Mouse (Mus musculus): ENCODE data around the gene Uba52.
"Not testable (repeated sequence)": the region's sequence is repeated elsewhere in the genome, so short reads cannot be mapped to it uniquely, and the experiment has no call there.

Gene Uba52

DNA sequence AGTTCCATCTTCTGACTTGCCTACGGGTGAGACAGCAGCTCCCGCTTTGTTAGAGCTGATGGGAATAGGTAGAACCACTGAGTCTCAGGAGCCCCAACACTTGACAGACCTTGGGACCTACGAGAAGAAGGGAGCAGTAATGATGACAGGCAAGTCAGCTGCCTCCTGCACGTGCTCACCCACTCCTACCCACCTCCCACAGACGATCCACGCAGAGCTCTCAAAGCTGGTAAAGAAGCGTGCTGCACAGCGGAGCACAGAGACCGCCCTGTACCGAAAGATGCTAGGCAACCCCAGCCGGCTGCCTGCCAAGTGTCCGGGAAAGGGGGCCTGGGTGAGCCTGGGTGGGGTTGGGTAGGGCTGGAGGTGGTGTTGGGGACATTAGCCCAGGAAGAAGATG, 23.7 kb upstream of the Uba52 start:
- DNase-seq (ENCODE audit: low spot score in 2 of 2) = no peak

DNA sequence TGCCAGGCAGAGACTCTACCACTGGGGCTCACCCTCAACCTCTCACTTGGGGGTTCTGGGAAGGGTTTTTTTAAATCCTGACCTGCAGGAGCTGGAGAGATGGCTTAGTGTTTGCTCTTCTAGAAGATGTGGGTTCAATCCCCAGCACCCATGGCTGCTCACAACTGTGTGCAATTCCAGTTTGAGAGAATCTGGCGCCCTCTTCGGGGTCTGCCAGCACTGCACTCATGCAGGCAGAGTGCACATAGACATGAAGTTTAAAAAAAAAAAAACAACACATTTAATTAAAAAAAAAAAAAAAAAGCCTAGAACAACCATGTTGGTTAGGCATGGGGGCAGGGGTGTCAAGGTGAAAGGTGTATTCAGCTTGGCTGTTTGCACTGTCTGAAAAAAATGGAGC, 19.7 kb upstream of the Uba52 start:
- no peak for DNase-seq (ENCODE audit: low spot score in 2 of 2)

DNA sequence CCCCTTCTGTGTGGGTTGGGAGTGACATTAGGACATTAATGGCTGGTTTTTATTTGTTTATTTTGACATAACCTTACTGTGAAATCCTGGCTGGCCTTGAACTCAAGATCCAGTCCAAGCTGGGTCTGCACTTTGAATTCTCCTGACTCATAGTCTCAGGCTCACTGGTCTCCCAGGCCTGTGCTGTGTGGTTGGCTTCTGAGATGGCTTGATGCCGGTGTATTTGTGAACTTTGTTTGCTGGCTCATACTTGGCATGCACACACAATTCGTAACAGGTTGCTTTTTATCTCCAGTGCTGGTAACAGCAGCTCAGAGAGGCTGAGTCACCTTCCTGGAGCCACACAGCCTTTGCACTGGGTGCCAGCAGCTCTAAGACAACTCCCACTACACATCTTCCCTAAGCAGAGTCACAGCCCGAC, 19.1 kb upstream of the Uba52 start:
- no peak for DNase-seq (ENCODE audit: low spot score in 2 of 2)

DNA sequence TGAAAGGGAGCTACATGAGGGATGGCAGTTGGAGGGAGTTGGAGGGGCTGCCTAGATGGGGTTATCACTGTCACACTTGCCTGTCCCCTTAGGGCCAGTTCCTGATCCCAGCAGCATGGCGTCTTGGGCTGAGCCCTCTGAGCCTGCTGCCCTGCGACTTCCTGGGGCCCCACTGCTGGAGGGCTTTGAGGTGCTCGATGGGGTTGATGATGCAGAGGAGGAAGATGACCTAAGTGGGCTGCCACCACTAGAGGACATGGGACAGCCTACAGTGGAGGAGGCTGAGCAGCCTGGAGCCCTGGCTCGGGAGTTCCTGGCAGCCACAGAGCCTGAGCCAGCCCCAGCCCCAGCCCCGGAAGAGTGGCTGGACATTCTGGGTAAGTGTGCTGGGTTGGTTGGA, 18.7 kb upstream of the Uba52 start:
- no peak for DNase-seq (ENCODE audit: low spot score in 2 of 2)

DNA sequence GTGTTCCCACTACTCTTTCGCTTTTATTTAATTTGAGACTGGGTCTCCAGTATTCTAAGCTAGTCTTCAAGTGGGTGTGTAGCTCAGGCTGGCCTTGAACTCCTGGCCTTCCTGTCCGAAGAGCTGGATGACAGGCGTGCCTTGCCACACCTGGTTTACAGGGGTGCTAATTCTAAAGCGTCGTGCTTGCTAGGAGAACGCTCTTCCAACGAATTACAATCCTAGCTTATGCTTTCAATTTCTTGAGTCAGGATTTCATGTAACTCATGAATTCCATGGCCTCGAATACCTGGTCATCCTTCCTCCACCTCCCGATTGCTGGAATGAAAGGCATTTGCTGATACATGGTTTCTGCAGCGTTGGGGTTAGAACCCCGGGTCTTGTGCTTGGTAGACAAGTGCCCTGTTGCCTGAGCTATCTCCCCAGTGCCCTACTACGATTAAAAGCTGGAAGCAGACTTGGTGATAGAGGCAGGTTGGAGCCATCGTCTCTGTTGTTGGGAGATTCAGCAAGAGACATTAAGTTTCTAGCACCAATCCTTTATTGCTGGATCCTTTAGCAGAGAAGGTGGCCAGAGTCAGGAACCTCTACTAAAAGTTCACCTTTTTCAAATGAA, 17.7 kb upstream of the Uba52 start:
- DNase-seq (ENCODE audit: low spot score in 2 of 2) = no peak

DNA sequence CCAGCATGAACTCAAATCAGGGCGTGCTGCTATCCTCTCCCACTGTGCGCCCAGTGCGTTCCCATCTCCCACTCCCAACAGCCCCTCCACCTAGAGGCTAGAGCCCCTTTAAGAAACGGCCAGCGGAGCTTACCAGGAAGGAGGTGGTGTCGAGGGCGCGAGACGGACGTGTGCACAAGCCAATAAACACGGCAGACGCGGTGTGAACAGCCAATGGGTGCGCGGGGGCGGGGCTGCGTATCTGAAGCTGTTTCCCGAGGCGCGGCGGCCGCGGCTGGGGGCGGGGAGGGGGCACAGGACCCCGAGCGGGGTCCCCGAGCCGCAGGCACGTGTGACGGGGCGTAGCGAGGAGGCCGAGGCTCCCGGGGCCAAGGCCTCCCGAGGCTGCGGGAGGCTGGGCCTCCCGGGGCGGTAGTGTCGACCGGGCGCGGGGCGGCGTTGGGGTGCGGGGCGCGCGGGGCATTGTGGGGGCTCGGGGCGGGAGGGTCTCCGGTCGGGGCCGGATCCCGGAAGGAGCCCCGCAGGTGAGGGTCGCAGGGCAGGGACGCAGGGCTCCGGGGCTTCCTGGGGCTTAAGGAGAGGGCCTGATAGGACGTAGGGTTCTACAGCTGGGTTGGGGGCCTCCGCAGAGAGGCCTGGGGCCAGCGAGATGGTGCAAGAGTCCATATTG, 17.0 kb upstream of the Uba52 start, which contains the start of the genes Fkbp8 and Kxd1:
Gene Fkbp8, plus strand, starts transcription at position 213 of the 670 bp plus-strand sequence.
Gene Kxd1, minus strand, starts transcription at position 445 of the 670 bp plus-strand sequence.
- peak; percentile 99 to 100 for DNase-seq (ENCODE audit: low spot score in 2 of 2)

DNA sequence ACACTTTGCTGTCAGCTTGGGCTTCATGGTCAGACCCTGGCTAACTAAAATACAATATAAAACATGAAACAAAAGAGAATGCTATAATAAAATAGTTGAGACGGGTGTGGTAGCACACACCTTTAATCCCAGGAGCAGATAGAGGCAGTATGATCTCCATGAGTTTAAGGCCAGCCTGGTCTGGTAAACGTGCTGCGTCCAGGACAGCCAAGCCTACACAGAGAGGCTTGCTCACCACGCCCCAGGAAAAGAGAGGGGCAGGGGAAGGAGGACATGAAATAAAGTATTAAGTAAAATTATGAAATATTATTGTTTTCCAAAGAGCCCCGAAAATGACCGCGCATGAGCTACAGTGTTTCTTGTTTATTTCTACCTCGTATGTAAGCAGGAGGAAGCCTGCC, 16.5 kb upstream of the Uba52 start:
- DNase-seq (ENCODE audit: low spot score in 2 of 2) = no peak

DNA sequence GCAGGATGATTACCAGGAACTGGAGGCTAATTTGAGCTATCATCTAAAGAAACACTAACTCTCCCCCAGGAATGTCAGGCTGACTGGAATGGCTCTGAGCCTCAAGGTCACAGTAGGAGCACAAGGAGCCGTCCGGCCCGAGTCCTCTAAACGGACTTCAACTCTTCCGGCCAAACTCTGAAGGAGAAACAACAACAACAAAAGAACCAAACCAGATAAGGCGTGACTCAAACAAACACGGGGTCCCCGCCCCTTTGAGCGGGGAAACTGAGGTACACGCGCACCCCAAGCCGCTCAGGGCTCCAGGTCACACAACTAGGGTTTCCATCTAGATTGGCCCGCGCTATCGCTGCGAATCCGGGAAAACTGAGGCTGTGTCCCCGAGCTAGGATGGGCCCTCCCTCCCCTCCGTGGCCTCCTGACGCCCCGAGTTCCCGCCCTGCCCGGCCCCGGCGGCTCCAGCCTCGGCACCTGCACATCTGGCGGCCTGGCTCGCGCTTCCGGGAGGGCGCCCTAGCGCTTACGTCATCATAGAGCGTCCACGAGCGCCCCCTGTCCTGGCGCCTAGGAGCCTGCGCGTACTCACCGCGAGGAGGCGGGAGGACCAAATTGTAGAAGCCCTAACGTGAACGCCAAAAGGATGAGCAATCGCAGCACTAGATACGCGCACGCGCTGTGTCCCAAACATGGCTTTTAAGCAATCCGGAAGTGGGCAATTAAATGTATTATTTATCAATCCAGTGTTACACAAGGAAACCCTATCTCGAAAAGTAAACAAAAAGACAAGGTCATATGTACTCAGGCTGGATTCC, 12.2 kb upstream of the Uba52 start:
- peak; percentile 87 to 93 for DNase-seq (ENCODE audit: low spot score in 2 of 2)

DNA sequence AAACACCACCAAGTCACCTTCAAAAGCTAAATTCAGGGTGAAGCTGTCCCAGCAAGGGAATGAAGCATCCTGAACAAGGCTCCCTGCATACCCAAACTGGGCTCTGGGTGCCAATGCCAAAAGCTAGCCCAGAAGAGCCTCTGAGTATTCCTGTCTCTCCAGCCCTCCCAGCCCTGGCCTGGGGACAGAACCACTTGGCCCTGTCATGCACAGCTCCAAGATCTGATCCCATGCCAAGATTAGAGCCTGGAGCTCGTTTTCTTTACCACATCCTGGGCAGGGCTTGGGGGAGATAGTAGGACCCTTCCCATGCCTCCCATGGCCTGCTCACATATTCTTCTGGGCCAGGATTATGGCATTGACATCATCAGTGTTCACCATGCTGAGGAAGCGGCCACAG, 9.0 kb upstream of the Uba52 start:
- DNase-seq (ENCODE audit: low spot score in 2 of 2) = no peak

DNA sequence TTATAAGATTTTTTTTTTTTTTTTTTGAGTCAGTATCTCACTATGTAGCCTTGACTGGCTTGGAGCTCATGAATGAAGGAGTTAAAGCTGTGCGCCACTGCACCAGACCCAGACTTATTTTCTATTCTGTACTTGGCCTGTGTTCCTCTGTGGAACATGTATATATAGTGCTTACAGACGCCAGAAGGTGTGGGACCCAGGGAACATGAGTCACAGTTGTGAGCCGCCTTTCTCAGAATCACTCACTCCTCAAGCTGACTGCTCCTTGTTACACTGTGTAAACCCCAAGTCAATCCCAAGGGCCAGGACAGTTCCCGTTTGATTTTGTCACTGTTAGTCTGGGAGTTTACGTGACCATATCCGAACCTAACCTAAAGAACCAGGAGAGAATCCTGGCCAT, 8.4 kb upstream of the Uba52 start:
- DNase-seq (ENCODE audit: low spot score in 2 of 2) = no peak

DNA sequence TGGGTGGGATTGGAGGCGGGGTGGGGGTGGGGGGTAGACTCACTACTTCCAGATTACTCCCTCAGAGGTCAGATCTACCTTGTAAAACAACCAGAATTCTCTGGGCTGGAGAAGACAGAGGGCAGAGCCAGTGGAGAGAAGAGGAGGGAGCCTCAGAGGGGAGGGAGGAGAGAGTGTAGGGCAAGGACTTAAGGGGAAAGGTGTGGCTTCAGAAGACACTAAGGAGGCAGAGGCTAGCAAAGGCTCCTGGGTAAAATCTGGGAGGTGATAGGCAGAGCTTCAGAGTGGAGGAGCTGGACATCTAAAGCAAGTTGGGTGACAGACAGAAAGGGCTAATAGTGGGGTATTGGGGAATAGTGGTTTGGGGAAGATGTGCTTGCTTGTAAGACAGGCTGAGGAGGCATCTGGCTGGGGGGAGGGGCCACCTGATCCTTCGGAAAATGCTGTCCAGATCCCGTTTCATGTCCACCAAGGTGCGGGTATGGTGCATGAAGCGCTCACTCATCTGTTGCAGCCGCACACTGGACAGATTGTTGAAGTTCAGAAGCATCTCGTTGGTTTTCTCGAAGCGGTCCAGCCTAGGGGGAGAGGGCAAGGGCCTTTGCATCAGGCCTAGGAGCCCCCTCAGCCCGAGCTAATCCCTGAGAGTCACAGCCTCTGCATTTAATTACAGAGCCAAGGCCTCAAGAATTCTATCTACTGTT, 7.5 kb upstream of the Uba52 start:
- no peak for DNase-seq (ENCODE audit: low spot score in 2 of 2)

DNA sequence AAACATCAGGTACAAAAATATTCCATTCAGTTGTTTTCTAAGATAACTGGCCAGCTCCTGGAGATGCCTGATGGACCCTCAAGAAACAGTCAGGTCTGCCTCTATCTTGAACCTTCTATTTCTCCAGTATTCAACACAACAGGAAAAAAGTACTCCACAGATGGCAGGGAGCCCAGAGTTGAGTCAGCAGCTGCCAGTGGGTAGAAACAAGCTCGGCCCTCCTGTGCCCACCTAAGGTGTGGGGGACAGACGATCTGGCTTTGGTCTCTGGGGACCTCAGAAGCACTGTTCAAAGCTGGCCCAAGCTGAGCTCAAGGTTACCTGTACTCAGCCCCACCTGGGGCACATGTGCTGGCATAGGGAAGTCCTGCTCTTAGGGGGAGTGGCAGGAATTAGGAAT, 2.8 kb upstream of the Uba52 start:
- no peak for DNase-seq (ENCODE audit: low spot score in 2 of 2)

DNA sequence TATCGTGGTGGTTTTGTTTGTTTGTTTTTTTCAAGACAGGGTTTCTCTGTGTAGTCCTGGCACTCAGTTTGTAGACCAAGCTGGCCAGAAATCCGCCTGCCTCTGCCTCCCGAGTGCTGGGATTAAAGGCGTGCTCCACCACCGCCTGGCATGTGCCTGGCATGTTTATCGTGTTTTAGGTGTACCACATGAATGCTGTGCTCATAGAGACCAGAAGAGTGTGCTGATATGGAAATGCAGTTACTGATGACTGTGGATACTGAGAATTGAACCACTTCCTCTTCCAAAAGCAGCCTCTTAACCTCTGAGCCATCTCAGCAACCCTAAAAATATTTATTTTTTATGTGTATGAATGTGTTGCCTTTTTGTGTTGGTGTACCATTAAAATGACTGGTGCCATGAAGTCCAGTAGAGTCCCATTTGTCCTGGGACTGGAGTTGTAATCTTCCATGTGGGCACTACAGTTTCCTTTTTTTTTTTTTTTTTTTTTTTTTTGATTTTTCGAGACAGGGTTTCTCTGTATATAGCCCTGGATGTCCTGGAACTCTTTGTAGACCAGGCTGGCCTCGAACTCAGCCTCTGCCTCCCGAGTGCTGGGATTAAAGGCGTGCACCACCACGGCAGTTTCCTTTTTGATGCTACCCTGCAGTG, 1.8 kb upstream of the Uba52 start:
- no peak for DNase-seq (ENCODE audit: low spot score in 2 of 2)

DNA sequence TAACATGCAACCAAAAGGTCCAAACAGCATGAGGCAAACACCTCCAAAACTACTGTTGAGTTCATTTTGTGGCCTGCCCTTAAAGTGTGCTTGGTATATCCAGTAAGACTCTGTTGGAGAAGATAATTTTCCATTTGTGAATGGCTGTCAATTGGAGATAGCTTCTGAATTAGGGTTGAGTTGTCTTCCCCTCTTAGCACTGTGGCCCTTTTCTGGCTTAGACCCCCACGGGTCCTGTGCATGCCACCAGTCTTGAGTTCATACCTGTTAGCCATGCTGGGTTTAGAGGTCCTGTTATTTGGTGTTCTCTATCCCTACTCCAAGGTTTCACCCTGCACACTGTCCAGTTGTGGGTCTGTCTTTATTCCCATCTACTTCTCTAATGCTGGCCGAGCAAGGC, 1.2 kb upstream of the Uba52 start:
- no peak for DNase-seq (ENCODE audit: low spot score in 2 of 2)

DNA sequence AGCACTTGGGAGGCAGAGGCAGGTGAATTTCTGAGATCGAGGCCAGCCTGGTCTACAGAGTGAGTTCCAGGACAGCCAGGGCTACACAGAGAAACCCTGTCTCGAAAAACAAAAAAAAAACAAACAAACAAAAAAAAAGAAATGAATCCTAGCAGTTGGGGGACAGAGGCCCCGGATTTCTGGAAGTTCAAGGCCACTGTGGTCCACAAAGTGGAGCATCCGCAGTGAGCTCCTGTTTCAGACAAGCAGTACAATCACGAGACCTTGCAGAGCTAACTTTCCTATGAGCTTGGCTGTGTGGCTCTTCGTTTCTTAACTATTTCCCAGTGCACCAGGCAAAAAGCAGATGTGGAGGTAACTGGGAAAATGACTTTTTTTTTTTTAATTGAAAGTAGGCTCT, 573 bp upstream of the Uba52 start:
- DNase-seq (ENCODE audit: low spot score in 2 of 2) = not testable (repeated sequence)

DNA sequence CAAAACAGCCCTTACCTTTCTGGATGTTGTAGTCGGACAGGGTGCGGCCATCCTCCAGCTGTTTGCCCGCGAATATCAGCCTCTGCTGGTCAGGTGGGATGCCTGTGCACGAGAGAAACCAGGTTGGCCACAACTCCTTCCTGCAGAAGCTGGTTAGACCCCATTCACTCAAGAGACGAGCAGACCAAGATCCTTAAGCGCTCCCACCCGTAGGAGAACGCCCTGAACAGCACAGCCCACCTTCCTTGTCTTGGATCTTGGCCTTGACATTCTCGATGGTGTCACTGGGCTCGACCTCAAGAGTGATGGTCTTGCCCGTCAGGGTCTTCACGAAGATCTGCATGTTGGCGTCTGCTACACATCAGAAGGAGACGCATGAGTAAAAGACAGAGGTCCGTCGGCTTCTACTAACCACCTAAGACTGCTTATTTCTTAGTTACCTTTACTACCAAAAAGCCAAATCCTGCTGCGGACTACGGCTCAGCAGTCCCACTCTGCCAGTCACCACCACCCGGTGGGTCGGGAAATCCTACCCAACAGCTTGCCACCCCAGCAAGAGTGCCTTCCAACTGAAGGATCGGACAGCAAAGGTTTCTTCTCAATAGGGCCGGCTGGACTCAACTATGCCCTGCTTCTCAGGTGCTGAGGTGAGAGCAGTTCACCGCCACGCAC, 1.2 kb downstream of the Uba52 start:
- no peak for DNase-seq (ENCODE audit: low spot score in 2 of 2)

DNA sequence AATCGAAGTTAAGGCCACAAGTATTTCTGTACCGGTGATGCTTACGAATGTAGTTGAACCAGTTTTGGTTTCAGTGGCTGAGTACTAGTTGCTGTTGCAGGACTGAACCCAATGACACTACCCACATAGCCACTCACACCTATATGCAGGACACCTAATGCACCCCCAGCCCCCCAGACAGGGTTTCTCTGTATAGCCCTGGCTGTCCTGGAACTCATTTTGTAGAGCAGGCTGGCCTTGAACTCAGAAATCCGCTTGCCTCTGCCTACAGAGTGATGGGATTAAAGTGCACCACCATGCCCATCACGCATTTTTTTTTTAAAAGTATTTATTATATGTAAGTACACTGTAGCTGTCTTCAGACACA, 3.6 kb downstream of the Uba52 start:
- no peak for DNase-seq (ENCODE audit: low spot score in 2 of 2)

DNA sequence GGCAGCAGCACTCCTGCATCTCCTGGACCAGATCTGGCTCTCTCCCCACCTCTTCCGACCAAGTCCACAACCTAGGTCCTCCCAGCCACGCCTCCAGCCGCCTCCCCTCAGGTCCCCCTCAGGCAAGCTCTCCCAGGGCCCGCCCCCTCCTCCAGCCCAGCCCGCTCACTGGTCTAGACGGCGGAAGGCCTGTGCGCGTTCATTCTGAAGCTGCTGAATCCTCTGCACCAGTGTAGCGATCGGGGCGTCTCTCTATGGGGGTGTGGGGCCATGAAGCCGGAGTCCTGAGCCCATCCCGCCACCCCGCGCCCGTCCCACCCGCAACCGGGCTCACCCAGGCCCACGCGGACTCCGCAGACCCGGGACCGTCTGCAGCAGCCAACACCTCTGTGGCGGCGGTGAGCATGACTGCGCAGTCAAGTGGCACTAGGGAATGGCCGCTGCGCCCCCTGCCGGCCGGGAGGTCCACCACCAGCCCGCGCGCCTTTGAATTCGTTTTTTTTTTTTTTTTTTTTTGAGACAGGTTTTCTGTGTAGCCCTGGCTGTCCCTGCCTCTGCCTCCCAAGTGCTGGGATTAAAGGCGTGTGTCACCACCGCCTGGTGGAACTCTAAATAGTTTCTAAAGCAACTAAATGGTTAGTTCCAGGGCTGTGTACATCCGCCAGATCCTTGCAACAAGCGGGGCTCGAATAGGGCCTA, 4.1 kb downstream of the Uba52 start, which contains the start of gene Rex1bd:
Gene Rex1bd, minus strand, starts transcription at position 425 of the 699 bp plus-strand sequence.
- DNase-seq (ENCODE audit: low spot score in 2 of 2) = peak; percentile 91 to 94

DNA sequence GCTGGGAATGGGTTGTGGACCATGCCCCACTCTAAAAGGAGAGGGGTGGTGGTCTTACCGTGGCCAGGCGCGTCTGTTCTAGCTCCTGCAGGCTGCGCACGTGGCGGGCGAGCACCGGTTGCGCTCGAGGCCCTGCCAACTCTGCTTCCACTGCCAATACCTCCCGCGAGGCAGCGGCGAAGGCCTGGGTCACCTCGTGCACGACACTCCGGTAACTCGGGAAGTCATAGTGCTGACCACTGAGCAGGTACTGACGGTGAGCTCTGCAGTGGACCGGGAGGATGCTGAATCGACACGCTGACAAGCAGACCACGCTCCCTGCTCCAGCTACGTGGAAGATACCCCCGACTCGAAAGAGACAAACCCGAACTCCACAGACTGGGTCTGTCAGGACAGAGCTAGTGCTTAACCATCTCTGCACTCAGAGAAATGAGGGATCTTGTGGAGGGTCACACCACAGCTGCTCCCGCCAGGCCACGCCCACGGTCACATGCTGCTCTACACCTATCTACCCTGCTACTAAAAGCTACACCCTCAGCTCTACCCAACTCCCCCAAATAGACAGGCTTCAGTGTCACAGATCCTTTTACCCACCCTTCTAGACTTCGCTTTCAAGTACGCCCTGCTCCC, 4.8 kb downstream of the Uba52 start:
- DNase-seq (ENCODE audit: low spot score in 2 of 2) = no peak

DNA sequence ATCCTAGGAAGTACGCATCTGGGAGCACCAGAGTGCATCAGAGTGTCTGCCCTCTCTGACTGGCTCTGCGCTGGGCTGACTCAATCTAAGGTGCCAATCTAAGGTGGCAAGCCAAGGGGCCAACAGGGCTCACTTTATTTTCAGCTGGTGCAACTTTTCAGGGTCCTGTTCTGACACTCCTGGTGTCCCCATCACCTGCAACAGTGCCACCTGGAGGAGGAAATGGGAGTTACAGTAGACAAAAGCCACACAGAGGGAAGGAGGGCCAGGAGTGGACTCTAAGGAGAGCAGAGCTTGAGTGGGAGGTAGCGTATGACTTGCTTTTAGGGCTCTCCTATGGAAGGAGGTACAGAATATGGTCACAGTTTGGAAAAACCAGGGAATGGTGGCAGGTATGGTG, 5.8 kb downstream of the Uba52 start:
- peak; percentile 67 to 84 for DNase-seq (ENCODE audit: low spot score in 2 of 2)

Measured in frontal cortex, postnatal 25 days (tissue).